Mouse (Mus musculus) adrenal gland, adult 8-10 months (tissue): ENCODE measurements around the gene Tmem159. TPM values are rescaled to one million over a fixed set of nuclear protein-coding genes. Genes with fewer than 3 reads are reported as not detected.

Source experiments
- DNase-seq: peaks from one replicate; pipeline ENCODE4 v3.0.0; 2022
- total RNA-seq, 4 experiments: library from RNA; stranded (reverse); gene quantifications; 2 replicates each; pipeline ENCODE4 v1.2.4; 2022

The Tmem159 gene
- total RNA-seq, 4 experiments from 2014 or later = 95.7 to 156 (median 129) TPM

GRCm38 (mm10) chr7:120145191-120145590 is 43.0 kb downstream of the Tmem159 start, which contains the start of gene Zp2:
Zp2 (minus strand) TSS chr7:120145291.
- DNase-seq = no peak

GRCm38 (mm10) chr7:120150257-120150656 is 48.1 kb downstream of the Tmem159 start:
- DNase-seq = no peak

GRCm38 (mm10) chr7:120150898-120151297 is 48.7 kb downstream of the Tmem159 start:
- no peak for DNase-seq

- DNase-seq = no peak
These were observed 54.8 kb downstream of the Tmem159 start for GRCm38 (mm10) chr7:120156841-120157409.

- DNase-seq = no peak
These were observed 55.5 kb downstream of the Tmem159 start for GRCm38 (mm10) chr7:120157575-120158061.

GRCm38 (mm10) chr7:120158121-120158613 is 56.0 kb downstream of the Tmem159 start:
- DNase-seq = no peak

- DNase-seq = no peak
These were observed 61.6 kb downstream of the Tmem159 start for GRCm38 (mm10) chr7:120163581-120164251.

Other genes starting within 250 kb of the Tmem159 start
- 1 to 10 TPM; 5.7 to 6.9 (median 5.8) TPM for gene Lyrm1, start 206.5 kb upstream of the Tmem159 start, total RNA-seq
- gene Dcun1d3, start 206.1 kb upstream of the Tmem159 start, total RNA-seq = 10 to 100 TPM; 21.8 to 35.5 (median 26.6) TPM
- under 1 TPM in 3 of 4 experiments, not detected in 1; 0.06 to 0.11 (median 0.06) TPM for gene Dnah3, start 7.1 kb upstream of the Tmem159 start, total RNA-seq
- gene Zp2, start 42.9 kb downstream of the Tmem159 start, total RNA-seq = not detected
- under 1 TPM; 0.07 to 0.49 (median 0.37) TPM for gene Anks4b, start 71.5 kb downstream of the Tmem159 start, total RNA-seq
- gene Crym, start 99.8 kb downstream of the Tmem159 start, total RNA-seq = 1 to 10 TPM in 3 of 4 experiments, under 1 TPM in 1; 0.70 to 9.0 (median 4.9) TPM
- gene Abca14, start 101.6 kb downstream of the Tmem159 start, total RNA-seq = under 1 TPM in 1 of 4 experiments, not detected in 3; 0.08 TPM
- gene Abca15, start 226.3 kb downstream of the Tmem159 start, total RNA-seq = not detected